ENCODE assay signal across 16 mouse cellular contexts in genomic region chr12:100353954-100354353, GRCm38 (mm10).
DNase-seq lines count a peak whose midpoint lies in the region; ATAC-seq and TF ChIP-seq lines count a peak whose summit lies in the region.
"Had no signal": no experiment of that assay in that cellular context is flagged by ENCODE, and none has a peak within 500 bp of the region (broad histone marks: within the 10 kb centered on the region; RNA-seq: fewer than 3 reads in every experiment).

No protein-coding gene starts in this region.

- intact Hi-C loops in gastrocnemius, adult 2 months (cut with DNase I) = no loop called here
- intact Hi-C loops in gastrocnemius, postnatal 36 days (cut with DNase I) = no loop called here

- no peak overlapping the region for H3K9ac ChIP-seq in MEL (ENCODE audit: control insufficient read depth, low read depth, low read length, poor library complexity, severe bottlenecking)
- H3K9ac ChIP-seq in kidney, embryonic 16.5 days (replicated peaks; ENCODE audit: low read length) = no peak overlapping the region
- no peak overlapping the region for H3K9ac ChIP-seq in forebrain, embryonic 16.5 days (replicated peaks; ENCODE audit: low read depth, low read length)
- H3K9ac ChIP-seq: limb, embryonic 12.5 days; midbrain, embryonic 13.5 days; neural tube, embryonic 12.5 days had no signal

- TF ChIP-seq POLR2A in MEL (IDR thresholded peaks at IDR 0.05; ENCODE audit: control insufficient read depth in 1 of 2, insufficient read depth in 1 of 2, low read depth in 1 of 2, low read length in 2 of 2, poor library complexity in 1 of 2) = no peak
- TF ChIP-seq POLR2A in cortical plate, adult 2 months (IDR thresholded peaks at IDR 0.05; ENCODE audit: extremely low read depth, insufficient read depth, low read length) = no peak

- H3K36me3 ChIP-seq in MEL (ENCODE audit: control insufficient read depth in 1 of 2, insufficient read depth in 2 of 2, low read length in 2 of 2) = peaks cover 0 to 22% of the 10 kb centered on the region in 2 experiments; a peak in 2 of 4 replicates
- 0 out of 2 replicates have a peak, but pooled peaks cover 9% of the 10 kb centered on the region for H3K36me3 ChIP-seq in kidney, embryonic 16.5 days (ENCODE audit: insufficient read depth, low read length)
- H3K36me3 ChIP-seq in forebrain, embryonic 16.5 days (ENCODE audit: control insufficient read depth, insufficient read depth) = no peaks in the 10 kb centered on the region

- no peak overlapping the region for H3K4me2 ChIP-seq in kidney, embryonic 16.5 days (replicated peaks; ENCODE audit: low read depth, low read length)
- H3K4me2 ChIP-seq in forebrain, embryonic 16.5 days (ENCODE audit: low read length) = no peak overlapping the region
- H3K4me2 ChIP-seq: limb, embryonic 12.5 days; midbrain, embryonic 13.5 days; neural tube, embryonic 12.5 days had no signal

- peak; percentile 36 for DNase-seq in gastrocnemius, adult 2 months
- DNase-seq in gastrocnemius, postnatal 36 days = no peak
- DNase-seq in MEL (ENCODE audit: low read depth, low spot score) = peak; percentile 84
- DNase-seq in adrenal gland, postnatal 25 days = peak; percentile 68
- DNase-seq: gastrocnemius, postnatal 25 days; kidney, postnatal 14 days; lung, postnatal 36 days; thymus, postnatal 36 days had no signal

- no peaks in the 10 kb centered on the region for H3K79me2 ChIP-seq in MEL (ENCODE audit: control insufficient read depth, insufficient read depth, low read length, poor library complexity)

- H3K27ac ChIP-seq in gastrocnemius, adult 2 months = peak overlapping the region; percentile 81
- peak overlapping the region; percentile 3; the same call in 1 of the 2 replicates for H3K27ac ChIP-seq in MEL (ENCODE audit: control insufficient read depth, low read depth, low read length)
- H3K27ac ChIP-seq in cortical plate, adult 2 months (ENCODE audit: insufficient read depth, low read length) = peak overlapping the region; percentile 73
- H3K27ac ChIP-seq in kidney, embryonic 16.5 days (ENCODE audit: low read length) = no peak overlapping the region
- H3K27ac ChIP-seq in forebrain, embryonic 16.5 days (ENCODE audit: low read length) = no peak overlapping the region
- H3K27ac ChIP-seq: limb, embryonic 12.5 days; midbrain, embryonic 13.5 days; neural tube, embryonic 12.5 days had no signal

- peak; percentile 84 to 85 for TF ChIP-seq EP300 in MEL (IDR thresholded peaks at IDR 0.05; ENCODE audit: low read depth in 1 of 2, low read length in 2 of 2)

- TF ChIP-seq RAD21 in MEL (IDR thresholded peaks at IDR 0.05; ENCODE audit: low read depth, low read length) = no peak

- H3K4me1 ChIP-seq in MEL (ENCODE audit: control insufficient read depth in 1 of 2, insufficient read depth in 2 of 2, low read length in 2 of 2) = peaks cover 0 to 25% of the 10 kb centered on the region in 2 experiments
- peaks cover 11% of the 10 kb centered on the region for H3K4me1 ChIP-seq in cortical plate, adult 2 months (ENCODE audit: control insufficient read depth, insufficient read depth, low read length)
- no peaks in the 10 kb centered on the region for H3K4me1 ChIP-seq in kidney, embryonic 16.5 days (ENCODE audit: insufficient read depth, low read length)
- no peaks in the 10 kb centered on the region for H3K4me1 ChIP-seq in forebrain, embryonic 16.5 days (replicated peaks; ENCODE audit: control insufficient read depth, insufficient read depth, low read length)
- H3K4me1 ChIP-seq: limb, embryonic 12.5 days; midbrain, embryonic 13.5 days; neural tube, embryonic 12.5 days had no signal

- H3K9me3 ChIP-seq in MEL (replicated peaks; ENCODE audit: insufficient read depth, low read length) = no peaks in the 10 kb centered on the region
- H3K9me3 ChIP-seq in kidney, embryonic 16.5 days (ENCODE audit: low read length) = no peaks in the 10 kb centered on the region
- H3K9me3 ChIP-seq in forebrain, embryonic 16.5 days (ENCODE audit: control insufficient read depth, low read length) = no peaks in the 10 kb centered on the region
- H3K9me3 ChIP-seq: limb, embryonic 12.5 days; midbrain, embryonic 13.5 days; neural tube, embryonic 12.5 days had no signal

- H3K27me3 ChIP-seq in MEL (ENCODE audit: control insufficient read depth in 1 of 2, insufficient read depth in 2 of 2, low read length in 2 of 2) = no peaks in the 10 kb centered on the region
- H3K27me3 ChIP-seq in kidney, embryonic 16.5 days (ENCODE audit: insufficient read depth, low read length) = no peaks in the 10 kb centered on the region
- H3K27me3 ChIP-seq in forebrain, embryonic 16.5 days (replicated peaks; ENCODE audit: control insufficient read depth, insufficient read depth, low read length) = no peaks in the 10 kb centered on the region
- H3K27me3 ChIP-seq: limb, embryonic 12.5 days; midbrain, embryonic 13.5 days; neural tube, embryonic 12.5 days had no signal

- 79% methylated on average over 7 of the region's 7 CpGs for WGBS in kidney, embryonic 16.5 days
- 76% methylated on average over 7 of the region's 7 CpGs for WGBS in forebrain, embryonic 16.5 days

- no peak overlapping the region for H3K4me3 ChIP-seq in gastrocnemius, adult 2 months
- no peak overlapping the region for H3K4me3 ChIP-seq in MEL (ENCODE audit: control insufficient read depth in 1 of 2, insufficient read depth in 1 of 2, low read depth in 2 of 2, low read length in 2 of 2)
- H3K4me3 ChIP-seq in cortical plate, adult 2 months (ENCODE audit: insufficient read depth, low read length) = no peak overlapping the region
- H3K4me3 ChIP-seq in kidney, embryonic 16.5 days (ENCODE audit: low read length) = no peak overlapping the region
- no peak overlapping the region for H3K4me3 ChIP-seq in forebrain, embryonic 16.5 days (replicated peaks; ENCODE audit: low read length)
- H3K4me3 ChIP-seq: limb, embryonic 12.5 days; midbrain, embryonic 13.5 days; neural tube, embryonic 12.5 days had no signal

- no peak for TF ChIP-seq CTCF in gastrocnemius, adult 2 months (IDR thresholded peaks at IDR 0.05)
- no peak for TF ChIP-seq CTCF in MEL (IDR thresholded peaks at IDR 0.05 in 2 of 3, conservative IDR thresholded peaks at IDR 0.05 in 1 of 3; ENCODE audit: control insufficient read depth in 1 of 3, insufficient read depth in 1 of 3, low read depth in 2 of 3, low read length in 3 of 3, poor library complexity in 1 of 3, severe bottlenecking in 1 of 3)
- TF ChIP-seq CTCF in cortical plate, adult 2 months (IDR thresholded peaks at IDR 0.05; ENCODE audit: extremely low read depth, insufficient read depth, low read length) = no peak

- no peak for ATAC-seq in kidney, embryonic 16.5 days (ENCODE audit: low FRiP score, low TSS enrichment)
- ATAC-seq in forebrain, embryonic 16.5 days = no peak
- ATAC-seq: CD4-positive, CD25-positive, alpha-beta regulatory T cell, adult 4 months; intestine, embryonic 16.5 days; midbrain, embryonic 13.5 days had no signal

TF ChIP-seq in MEL, 35 proteins besides CTCF, POLR2A, EP300 and RAD21 (continues in another document):
- TF ChIP-seq TBP (IDR thresholded peaks at IDR 0.05; ENCODE audit: low read depth, low read length) (no peak), ZC3H11A (IDR thresholded peaks at IDR 0.05; ENCODE audit: low read depth, low read length) (no peak), ELF1 (IDR thresholded peaks at IDR 0.05; ENCODE audit: low read depth, low read length) (no peak), KAT2A (conservative IDR thresholded peaks at IDR 0.05; ENCODE audit: low read depth, low read length) (no peak), MAX (IDR thresholded peaks at IDR 0.05; ENCODE audit: low read length) (no peak; the same call in 1 of the 2 replicates), SIN3A (IDR thresholded peaks at IDR 0.05; ENCODE audit: low read length) (0 out of 2 replicates have a peak, but pooled peaks have one; percentile 48), POLR2AphosphoS2 (IDR thresholded peaks at IDR 0.05; ENCODE audit: low read length) (no peak), MEF2A (IDR thresholded peaks at IDR 0.05; ENCODE audit: extremely low read depth, insufficient replicate concordance, low read depth, low read length, poor library complexity, severe bottlenecking) (no peak), E2F4 (IDR thresholded peaks at IDR 0.05; ENCODE audit: borderline replicate concordance, low read depth, low read length) (no peak), BHLHE40 (IDR thresholded peaks at IDR 0.05; ENCODE audit: borderline replicate concordance, low read depth, low read length) (no peak), HCFC1 (IDR thresholded peaks at IDR 0.05; ENCODE audit: low read depth, low read length) (no peak), UBTF (IDR thresholded peaks at IDR 0.05; ENCODE audit: borderline replicate concordance, insufficient read depth, low read depth, low read length) (no peak), TAL1 (IDR thresholded peaks at IDR 0.05; ENCODE audit: low read length) (peak; percentile 44), ZNF384 (IDR thresholded peaks at IDR 0.05; ENCODE audit: low read depth, low read length) (no peak), RCOR1 (IDR thresholded peaks at IDR 0.05; ENCODE audit: low read depth, low read length) (peak; percentile 72; the same call in 1 of the 2 replicates), TCF12 (IDR thresholded peaks at IDR 0.05; ENCODE audit: low read depth, low read length) (peak; percentile 58), MYC (IDR thresholded peaks at IDR 0.05; ENCODE audit: low read depth, low read length) (peak; percentile 52; the same call in 1 of the 2 replicates), GABPA (IDR thresholded peaks at IDR 0.05; ENCODE audit: low read depth, low read length) (no peak), SMC3 (IDR thresholded peaks at IDR 0.05; ENCODE audit: low read depth, low read length) (no peak), JUND (IDR thresholded peaks at IDR 0.05; ENCODE audit: low read depth, low read length) (peak; percentile 25; the same call in 1 of the 2 replicates), ZMIZ1 (IDR thresholded peaks at IDR 0.05; ENCODE audit: low read depth, low read length) (no peak), USF1 (IDR thresholded peaks at IDR 0.05; ENCODE audit: low read depth, low read length) (no peak), MAFK (IDR thresholded peaks at IDR 0.05; ENCODE audit: borderline replicate concordance, low read depth, low read length) (peak; percentile 38; the same call in 1 of the 2 replicates), MXI1 (IDR thresholded peaks at IDR 0.05; ENCODE audit: low read depth, low read length) (no peak), GATA1 (IDR thresholded peaks at IDR 0.05; ENCODE audit: low read depth, low read length) (peak; percentile 64), MYB (IDR thresholded peaks at IDR 0.05; ENCODE audit: low read depth, low read length) (no peak), POLR2AphosphoS5 (IDR thresholded peaks at IDR 0.05; ENCODE audit: borderline replicate concordance, low read depth, low read length) (no peak), USF2 (IDR thresholded peaks at IDR 0.05; ENCODE audit: borderline replicate concordance in 1 of 2, insufficient read depth in 1 of 2, low read depth in 1 of 2, low read length in 2 of 2) (no peak), ZKSCAN1 (IDR thresholded peaks at IDR 0.05; ENCODE audit: low read depth, low read length) (no peak), CHD2 (IDR thresholded peaks at IDR 0.05; ENCODE audit: low read length) (no peak)

Comparison
In these comparisons a context has a peak if more than half of its experiments do, and no peak if none do; other contexts are left out.
1. DNase-seq: peak in gastrocnemius, adult 2 months (single experiment), MEL (single experiment) and adrenal gland, postnatal 25 days (single experiment); none in gastrocnemius, postnatal 36 days (0 of 2).
2. H3K27ac ChIP-seq: peak in gastrocnemius, adult 2 months (single experiment), MEL (single experiment) and cortical plate, adult 2 months (single experiment); none in kidney, embryonic 16.5 days (single experiment) and forebrain, embryonic 16.5 days (single experiment).